Mouse (Mus musculus) kidney, adult 2 months (tissue): ENCODE data around the gene Myo9b.

Experiments
- CTCF ChIP-seq: fragments of 200-500 bp; conservative IDR thresholded peaks from 2 replicates; pipeline ENCODE4 v1.5.1; 2011; ENCODE audit warnings: low read depth, mild to moderate bottlenecking, control low read depth, low read length, moderate library complexity, mixed read lengths; ENCODE audit not compliant: insufficient read depth, insufficient read length
- POLR2A ChIP-seq: fragments of 200-500 bp; IDR thresholded peaks from one replicate; pipeline ENCODE4 v1.6.1; 2011; ENCODE audit warnings: low read depth, low read length, control low read depth

DNA sequence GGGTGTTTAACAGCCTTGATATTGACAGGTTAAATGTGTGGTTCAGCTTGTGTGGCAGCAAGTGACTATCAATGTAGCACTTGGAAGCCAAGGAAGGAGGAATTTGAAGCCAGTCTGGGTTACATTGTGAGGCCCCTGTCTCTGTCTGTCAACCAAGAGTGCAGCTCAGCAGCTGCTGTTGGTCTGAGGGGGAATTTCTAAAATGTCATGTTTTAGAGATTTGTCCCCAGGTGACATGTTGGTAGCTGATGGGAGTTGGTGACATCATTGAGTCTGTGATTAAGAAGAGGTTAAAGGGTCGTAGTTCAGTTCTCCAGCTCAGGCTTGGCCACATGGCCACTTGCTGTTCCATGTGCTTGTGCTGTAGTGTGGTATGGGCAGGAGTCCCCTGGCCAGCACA lies 24.9 kb downstream of the Myo9b start:
- TF ChIP-seq CTCF = no peak
- no peak for TF ChIP-seq POLR2A
